20 mouse cellular contexts compared by ENCODE assay signal in genomic region chr15:92399278-92399677, GRCm38 (mm10). TPM values are rescaled to one million over a fixed set of nuclear protein-coding genes. Genes with fewer than 3 reads are reported as not detected.
DNase-seq lines count a peak whose midpoint lies in the region; ATAC-seq and TF ChIP-seq lines count a peak whose summit lies in the region.
"Had no signal": no experiment of that assay in that cellular context is flagged by ENCODE, and none has a peak within 500 bp of the region (broad histone marks: within the 10 kb centered on the region; RNA-seq: fewer than 3 reads in every experiment).

No protein-coding gene starts in this region.

- H3K4me3 ChIP-seq in limb, embryonic 12.5 days (replicated peaks): no peak overlapping the region
- no peak overlapping the region for H3K4me3 ChIP-seq in limb, embryonic 10.5 days
- H3K4me3 ChIP-seq in embryonic facial prominence, embryonic 13.5 days: no peak overlapping the region
- H3K4me3 ChIP-seq in limb, embryonic 14.5 days (replicated peaks; ENCODE audit: low read length): no peak overlapping the region
- H3K4me3 ChIP-seq: forebrain, embryonic 13.5 days; gastrocnemius, adult 2 months; heart, embryonic 12.5 days had no signal

- no peak for TF ChIP-seq POLR2A in limb, embryonic 14.5 days (IDR thresholded peaks at IDR 0.05; ENCODE audit: borderline replicate concordance, extremely low read depth, insufficient read depth, insufficient read length)

- H3K9ac ChIP-seq in limb, embryonic 12.5 days (replicated peaks): no peak overlapping the region
- H3K9ac ChIP-seq in embryonic facial prominence, embryonic 13.5 days: no peak overlapping the region
- no peak overlapping the region for H3K9ac ChIP-seq in limb, embryonic 14.5 days (ENCODE audit: low read depth, low read length, severe bottlenecking)
- H3K9ac ChIP-seq: forebrain, embryonic 13.5 days; forebrain, postnatal 0 days; heart, embryonic 12.5 days; hindbrain, embryonic 15.5 days had no signal

- H3K4me1 ChIP-seq in limb, embryonic 12.5 days (replicated peaks): peaks cover 21% of the 10 kb centered on the region
- H3K4me1 ChIP-seq in limb, embryonic 10.5 days: peaks cover 30% of the 10 kb centered on the region
- H3K4me1 ChIP-seq in embryonic facial prominence, embryonic 13.5 days: peaks cover 32% of the 10 kb centered on the region
- H3K4me1 ChIP-seq in limb, embryonic 14.5 days (ENCODE audit: control insufficient read depth, insufficient read depth, low read length): peaks cover 8% of the 10 kb centered on the region; the same call in 1 of the 2 replicates

- 0 out of 2 replicates have a peak, but pooled peaks cover 4% of the 10 kb centered on the region for H3K9me3 ChIP-seq in limb, embryonic 12.5 days
- no peaks in the 10 kb centered on the region for H3K9me3 ChIP-seq in limb, embryonic 10.5 days (replicated peaks)
- H3K9me3 ChIP-seq in embryonic facial prominence, embryonic 13.5 days: no peaks in the 10 kb centered on the region
- H3K9me3 ChIP-seq in limb, embryonic 14.5 days (ENCODE audit: control insufficient read depth, low read length): no peaks in the 10 kb centered on the region
- H3K9me3 ChIP-seq: forebrain, embryonic 13.5 days; hindbrain, embryonic 15.5 days had no signal

- 18% methylated on average over 5 of the region's 5 CpGs for WGBS in limb, embryonic 12.5 days
- whole genome bisulfite sequencing in limb, embryonic 10.5 days: 55% methylated on average over 5 of the region's 5 CpGs
- 26% methylated on average over 5 of the region's 5 CpGs for WGBS in embryonic facial prominence, embryonic 13.5 days
- WGBS in limb, embryonic 14.5 days: 25% methylated on average over 5 of the region's 5 CpGs

- DNase-seq in embryo, embryonic 10.5 days (ENCODE audit: low spot score): peak; percentile 25
- no peak for DNase-seq in embryo, embryonic 11 days
- no peak for DNase-seq in limb, embryonic 10.5 days (ENCODE audit: low spot score)
- DNase-seq in limb, embryonic 14.5 days (ENCODE audit: low spot score): peak; percentile 38
- DNase-seq in heart, postnatal 4 days: no peak
- DNase-seq: adrenal gland, postnatal 10 days; B cell, adult 2 months; cerebellum, adult 18-20 months; forebrain, postnatal 0 days; gastrocnemius, adult 2 months; gastrocnemius, postnatal 25 days had no signal

- H3K4me2 ChIP-seq in limb, embryonic 12.5 days: no peak overlapping the region
- H3K4me2 ChIP-seq in embryonic facial prominence, embryonic 13.5 days: peak overlapping the region; percentile 7; the same call in 1 of the 2 replicates
- no peak overlapping the region for H3K4me2 ChIP-seq in limb, embryonic 14.5 days (replicated peaks; ENCODE audit: low read depth, low read length, severe bottlenecking)
- H3K4me2 ChIP-seq: forebrain, embryonic 13.5 days; heart, embryonic 12.5 days had no signal

- H3K27ac ChIP-seq in limb, embryonic 12.5 days: no peak overlapping the region
- H3K27ac ChIP-seq in limb, embryonic 10.5 days: no peak overlapping the region
- 0 out of 2 replicates have a peak overlapping the region, but pooled peaks have one; percentile 24 for H3K27ac ChIP-seq in embryonic facial prominence, embryonic 13.5 days
- H3K27ac ChIP-seq in limb, embryonic 14.5 days (replicated peaks; ENCODE audit: low read depth, low read length): no peak overlapping the region
- H3K27ac ChIP-seq: forebrain, embryonic 13.5 days; gastrocnemius, adult 2 months; hindbrain, embryonic 15.5 days had no signal

- 0 out of 2 replicates have a peak, but pooled peaks have one; percentile 30 for ATAC-seq in limb, embryonic 12.5 days (ENCODE audit: insufficient number of reproducible peaks, insufficient read depth, low FRiP score, low TSS enrichment, low read depth)
- ATAC-seq in embryonic facial prominence, embryonic 13.5 days (ENCODE audit: insufficient number of reproducible peaks, insufficient read depth, low FRiP score, low TSS enrichment, low read depth): no peak
- ATAC-seq in limb, embryonic 14.5 days (ENCODE audit: low FRiP score, low read depth): no peak; the same call in 1 of the 2 replicates
- ATAC-seq in CD4-positive, CD25-positive, alpha-beta regulatory T cell, adult 4 months: no peak
- ATAC-seq: forebrain, embryonic 13.5 days; forebrain, postnatal 0 days had no signal

- no peaks in the 10 kb centered on the region for H3K36me3 ChIP-seq in limb, embryonic 12.5 days
- no peaks in the 10 kb centered on the region for H3K36me3 ChIP-seq in limb, embryonic 10.5 days
- H3K36me3 ChIP-seq in embryonic facial prominence, embryonic 13.5 days: no peaks in the 10 kb centered on the region
- H3K36me3 ChIP-seq in limb, embryonic 14.5 days (ENCODE audit: control insufficient read depth, insufficient read depth, low read length): no peaks in the 10 kb centered on the region
- H3K36me3 ChIP-seq: heart, embryonic 12.5 days; hindbrain, embryonic 15.5 days had no signal

- peaks cover 38% of the 10 kb centered on the region for H3K27me3 ChIP-seq in limb, embryonic 12.5 days
- H3K27me3 ChIP-seq in limb, embryonic 10.5 days (ENCODE audit: low read depth, poor library complexity, severe bottlenecking): peaks cover 46% of the 10 kb centered on the region
- peaks cover 40% of the 10 kb centered on the region for H3K27me3 ChIP-seq in embryonic facial prominence, embryonic 13.5 days
- H3K27me3 ChIP-seq in limb, embryonic 14.5 days (ENCODE audit: control insufficient read depth, insufficient read depth, low read length): peaks cover 27% of the 10 kb centered on the region

RNA-seq across cellular contexts. Expression of gene Pdzrn4, which starts 2.6 kb away (rescaled TPM):
- 1.0 and 1.2 TPM in 2 replicates for polyA plus RNA-seq in limb, embryonic 12.5 days (2016; fragmentation: Nextera tagmentation; extraction: Ambion mirVana)
- 0.40 and 1.2 TPM in 2 replicates for polyA plus RNA-seq in limb, embryonic 10.5 days (2016; fragmentation: Nextera tagmentation; extraction: Ambion mirVana)
- polyA plus RNA-seq in embryonic facial prominence, embryonic 13.5 days (2015; fragmentation: Nextera tagmentation; extraction: Ambion mirVana): 3.3 and 4.8 TPM in 2 replicates
- polyA plus RNA-seq in limb, embryonic 14.5 days (2012; rRNA removed): 1.4 and 1.8 TPM in 2 replicates
- polyA plus RNA-seq in limb, embryonic 14.5 days (2014; fragmentation: Nextera tagmentation; extraction: Ambion mirVana): 1.9 and 3.1 TPM in 2 replicates
- 1 to 10 TPM; 3.5 to 3.9 TPM for total RNA-seq in heart, postnatal 4 days (2021)
- polyA plus RNA-seq in CD4-positive, CD25-positive, alpha-beta regulatory T cell, adult 4 months (2017; shearing (Covaris generic)): under 1 TPM in 1 of 2 experiments, not detected in 1; 0.12 TPM
- total RNA-seq: common myeloid progenitor, adult 5-6 weeks; granulocyte monocyte progenitor cell, adult 5-6 weeks; MEL had no signal

Comparison
In these comparisons a context has a peak if more than half of its experiments do, and no peak if none do; other contexts are left out.
1. DNase-seq: peak in embryo, embryonic 10.5 days (single experiment) and limb, embryonic 14.5 days (single experiment); none in embryo, embryonic 11 days (single experiment), limb, embryonic 10.5 days (single experiment) and heart, postnatal 4 days (single experiment).